Mouse (Mus musculus) mouse trophoblast stem cell (cell line): Measurements from ENCODE around the gene Aldh1b1.

Experiments
- in situ Hi-C, 2 experiments: fragments of 300-500 bp; cut with MseI, MboI; formaldehyde crosslinking; loops; 2 replicates in 1 of 2; 3 replicates in 1 of 2; pipeline ENCODE4 v1.15.1; 2025

Gene Aldh1b1

GRCm38 (mm10) chr4:45783671-45784070 is 15.2 kb upstream of the Aldh1b1 start:
- in situ Hi-C loops, result no loop called here

- in situ Hi-C loops, result no loop called here
Observed at GRCm38 (mm10) chr4:45785959-45786358, 12.9 kb upstream of the Aldh1b1 start.

- in situ Hi-C loops, result no loop called here
Observed at GRCm38 (mm10) chr4:45786674-45787073, 12.1 kb upstream of the Aldh1b1 start.

GRCm38 (mm10) chr4:45788446-45789081 is 10.3 kb upstream of the Aldh1b1 start:
- in situ Hi-C loops, result no loop called here

- in situ Hi-C loops, result no loop called here
Observed at GRCm38 (mm10) chr4:45789263-45789958, 9.4 kb upstream of the Aldh1b1 start.

GRCm38 (mm10) chr4:45790018-45790417 is 8.8 kb upstream of the Aldh1b1 start:
- in situ Hi-C loops, result no loop called here

GRCm38 (mm10) chr4:45795191-45795811 is 3.5 kb upstream of the Aldh1b1 start:
- in situ Hi-C loops, result no loop called here

- in situ Hi-C loops, result no loop called here
Observed at GRCm38 (mm10) chr4:45796760-45797159, 2.1 kb upstream of the Aldh1b1 start.

GRCm38 (mm10) chr4:45799956-45800537 is 1.2 kb downstream of the Aldh1b1 start:
- in situ Hi-C loops, result loop anchor here in 1 of 2 experiments (25.0 kb wide), 1 partner anchor 388 kb away; the partner anchor contains the start of gene Slc25a51

- in situ Hi-C loops, result loop anchor here in 1 of 2 experiments (25.0 kb wide), 1 partner anchor 391 kb away; the partner anchor contains the start of gene Slc25a51
Observed at GRCm38 (mm10) chr4:45802900-45803299, 4.1 kb downstream of the Aldh1b1 start.

GRCm38 (mm10) chr4:45808034-45808433 is 9.2 kb downstream of the Aldh1b1 start:
- in situ Hi-C loops, result loop anchor here in 1 of 2 experiments (25.0 kb wide), 1 partner anchor 396 kb away; the partner anchor contains the start of gene Slc25a51

GRCm38 (mm10) chr4:45811250-45811649 is 12.4 kb downstream of the Aldh1b1 start:
- in situ Hi-C loops, result loop anchor here in 1 of 2 experiments (25.0 kb wide), 1 partner anchor 399 kb away; the partner anchor contains the start of gene Slc25a51

- in situ Hi-C loops, result loop anchor here in 1 of 2 experiments (25.0 kb wide), 1 partner anchor 403 kb away; the partner anchor contains the start of gene Slc25a51
Observed at GRCm38 (mm10) chr4:45815542-45815941, 16.7 kb downstream of the Aldh1b1 start.

GRCm38 (mm10) chr4:45818814-45819207 is 20.0 kb downstream of the Aldh1b1 start:
- in situ Hi-C loops, result loop anchor here in 1 of 2 experiments (25.0 kb wide), 1 partner anchor 407 kb away; the partner anchor contains the start of gene Slc25a51

- in situ Hi-C loops, result loop anchor here in 1 of 2 experiments (25.0 kb wide), 1 partner anchor 407 kb away; the partner anchor contains the start of gene Slc25a51
Observed at GRCm38 (mm10) chr4:45819208-45819931, 20.5 kb downstream of the Aldh1b1 start.

- in situ Hi-C loops, result loop anchor here in 1 of 2 experiments (25.0 kb wide), 1 partner anchor 408 kb away; the partner anchor contains the start of gene Slc25a51
Observed at GRCm38 (mm10) chr4:45820074-45820830, 21.4 kb downstream of the Aldh1b1 start.

GRCm38 (mm10) chr4:45821995-45822394 is 23.2 kb downstream of the Aldh1b1 start:
- in situ Hi-C loops, result loop anchor here in 1 of 2 experiments (25.0 kb wide), 1 partner anchor 410 kb away; the partner anchor contains the start of gene Slc25a51

- in situ Hi-C loops, result loop anchor here in 1 of 2 experiments (25.0 kb wide), 1 partner anchor 411 kb away; the partner anchor contains the start of gene Slc25a51
Observed at GRCm38 (mm10) chr4:45822781-45823575, 24.2 kb downstream of the Aldh1b1 start.
